Mouse (Mus musculus) liver, embryonic 13.5 days (tissue): ENCODE measurements around the gene Thap7. TPM values are rescaled to one million over a fixed set of nuclear protein-coding genes. Genes with fewer than 3 reads are reported as not detected.

Experiments used
- ATAC-seq: fragments of 200-750 bp; cut with Nextera tagmentation; 2 replicates; pipeline ENCODE4 v1.8.0; 2017; ENCODE audit warnings: low read depth, mild to moderate bottlenecking, moderate number of reproducible peaks, moderate library complexity
- DNase-seq: peaks from one replicate; pipeline ENCODE4 v3.0.0; 2022
- H3K27ac ChIP-seq: fragments of 300-500 bp; sonication (generic); 2 replicates; pipeline ENCODE4 v1.5.1; 2015; ENCODE audit warnings: moderate library complexity, mild to moderate bottlenecking, inconsistent platforms
- H3K27me3 ChIP-seq: fragments of 300-500 bp; sonication (generic); 2 replicates; pipeline ENCODE4 v1.6.1; 2015; ENCODE audit warnings: mild to moderate bottlenecking, inconsistent platforms
- H3K36me3 ChIP-seq: fragments of 300-500 bp; sonication (generic); 2 replicates; pipeline ENCODE4 v1.6.1; 2015; ENCODE audit warnings: mild to moderate bottlenecking, inconsistent platforms
- H3K4me1 ChIP-seq: fragments of 300-500 bp; sonication (generic); replicated peaks from 2 replicates; pipeline ENCODE4 v1.6.1; 2015; ENCODE audit warnings: inconsistent platforms
- H3K4me2 ChIP-seq: fragments of 300-500 bp; sonication (generic); 2 replicates; pipeline ENCODE4 v1.6.1; 2015; ENCODE audit warnings: inconsistent platforms, mild to moderate bottlenecking, moderate library complexity
- H3K4me3 ChIP-seq: fragments of 300-500 bp; sonication (generic); replicated peaks from 2 replicates; pipeline ENCODE4 v1.5.1; 2015; ENCODE audit warnings: mild to moderate bottlenecking, inconsistent platforms
- H3K9ac ChIP-seq: fragments of 300-500 bp; sonication (generic); 2 replicates; pipeline ENCODE4 v1.6.1; 2015; ENCODE audit warnings: mild to moderate bottlenecking, inconsistent platforms
- H3K9me3 ChIP-seq: fragments of 300-500 bp; sonication (generic); replicated peaks from 2 replicates; pipeline ENCODE4 v1.6.1; 2016; ENCODE audit warnings: inconsistent platforms
- WGBS: fragments of 180-500 bp; shearing (Covaris S2); methylation state at CpG from one replicate; pipeline ENCODE4 v1.1.7; 2015; ENCODE audit not compliant: insufficient replicate concordance; 5-methylcytosine and 5-hydroxymethylcytosine counted together
- polyA plus RNA-seq: library from polyadenylated mRNA; unstranded; fragments of >200 nt; fragmentation: Nextera tagmentation; extraction: Ambion mirVana; gene quantifications from 2 replicates; pipeline ENCODE4 v1.2.1, GENCODE M21; 2015

Thap7 gene
- polyA plus RNA-seq, 1 experiment from 2014 or later = 32.0 TPM

GRCm38 (mm10) chr16:17481465-17481864, 49.5 kb downstream of the Thap7 start:
- WGBS = 11% methylated on average over 2 of the region's 2 CpGs
- DNase-seq = no peak
- Histone ChIP-seq H3K4me2 (no peak overlapping the region), H3K27me3 (no peaks in the 10 kb centered on the region), H3K4me1 (peaks cover 51% of the 10 kb centered on the region), H3K9me3 (no peaks in the 10 kb centered on the region), H3K4me3 (no peak overlapping the region), H3K36me3 (peaks cover 54% of the 10 kb centered on the region), H3K9ac (no peak overlapping the region), H3K27ac (no peak overlapping the region)
- peak; percentile 70 for ATAC-seq

GRCm38 (mm10) chr16:17478331-17478943, 52.5 kb downstream of the Thap7 start:
- H3K9ac ChIP-seq = no peak overlapping the region; the same call in 1 of the 2 replicates
- H3K9me3 ChIP-seq = no peaks in the 10 kb centered on the region
- H3K27ac ChIP-seq = peak overlapping the region; percentile 20; the same call in 1 of the 2 replicates
- H3K4me2 ChIP-seq = no peak overlapping the region
- H3K27me3 ChIP-seq = no peaks in the 10 kb centered on the region
- DNase-seq (no peak), ATAC-seq (peak; percentile 50; the same call in 1 of the 2 replicates)
- H3K4me1 ChIP-seq = peaks cover 51% of the 10 kb centered on the region
- peaks cover 38% of the 10 kb centered on the region for H3K36me3 ChIP-seq
- WGBS = 54% methylated on average over 4 of the region's 4 CpGs
- no peak overlapping the region for H3K4me3 ChIP-seq

Other genes starting within 250 kb of the Thap7 start
- 124 and 143 TPM in 2 replicates for gene Serpind1, start 199.8 kb downstream of the Thap7 start, polyA plus RNA-seq
- gene Snap29, start 125.2 kb downstream of the Thap7 start, polyA plus RNA-seq = 8.8 and 10.7 TPM in 2 replicates
- 12.9 and 15.1 TPM in 2 replicates for gene Pi4ka, start 124.8 kb downstream of the Thap7 start, polyA plus RNA-seq
- gene Crkl, start 79.1 kb downstream of the Thap7 start, polyA plus RNA-seq = 30.8 and 35.8 TPM in 2 replicates
- gene Aifm3, start 41.5 kb downstream of the Thap7 start, polyA plus RNA-seq = 0.76 and 1.2 TPM in 2 replicates
- gene Lztr1, start 22.4 kb downstream of the Thap7 start, polyA plus RNA-seq = 22.6 and 24.0 TPM in 2 replicates
- not detected in 2 replicates for gene Lrrc74b, start 30.1 kb upstream of the Thap7 start, polyA plus RNA-seq
- gene P2rx6, start 30.7 kb upstream of the Thap7 start, polyA plus RNA-seq = 0.09 TPM in 1 of 2 replicates, not detected in the other
- gene Slc7a4, start 52.1 kb upstream of the Thap7 start, polyA plus RNA-seq = 1.3 and 1.8 TPM in 2 replicates
- gene Smpd4, start 88.2 kb upstream of the Thap7 start, polyA plus RNA-seq = 16.7 and 22.5 TPM in 2 replicates
- 1.6 and 2.3 TPM in 2 replicates for gene Ccdc74a, start 115.3 kb upstream of the Thap7 start, polyA plus RNA-seq
- gene Med15, start 201.8 kb upstream of the Thap7 start, polyA plus RNA-seq = 15.8 and 20.2 TPM in 2 replicates
- 14.3 TPM in 2 replicates for gene Klhl22, start 228.5 kb upstream of the Thap7 start, polyA plus RNA-seq